Mouse (Mus musculus) hindbrain, embryonic 14.5 days (tissue): ENCODE data around the gene Cadm1. TPM values are rescaled to one million over a fixed set of nuclear protein-coding genes. Genes with fewer than 3 reads are reported as not detected.
A peak's percentile ranks its signal among the peaks of the same experiment; 100 is the strongest.

Experiments
- ATAC-seq: fragments of 200-750 bp; cut with Nextera tagmentation; 2 replicates; pipeline ENCODE4 v1.8.0; 2017; ENCODE audit warnings: moderate number of reproducible peaks, mild to moderate bottlenecking, moderate TSS enrichment, moderate library complexity; ENCODE audit not compliant: low FRiP score
- DNase-seq: peaks from one replicate; pipeline ENCODE4 v3.0.0-alpha.2; 2015; ENCODE audit warnings: low spot score
- H3K27ac ChIP-seq: fragments of 300-500 bp; sonication (generic); 2 replicates; pipeline ENCODE4 v1.5.1; 2014; ENCODE audit warnings: mild to moderate bottlenecking, moderate library complexity
- H3K27me3 ChIP-seq: fragments of 300-500 bp; sonication (generic); 2 replicates; pipeline ENCODE4 v1.6.1; 2014; ENCODE audit warnings: mild to moderate bottlenecking, low read length, mixed read lengths; ENCODE audit not compliant: control insufficient read depth, insufficient read depth
- H3K36me3 ChIP-seq: fragments of 300-500 bp; sonication (generic); replicated peaks from 2 replicates; pipeline ENCODE4 v1.6.1; 2014; ENCODE audit not compliant: control insufficient read depth, insufficient read depth
- H3K4me1 ChIP-seq: fragments of 300-500 bp; sonication (generic); replicated peaks from 2 replicates; pipeline ENCODE4 v1.6.1; 2014; ENCODE audit warnings: antibody characterized with exemption, low read length, mixed read lengths; ENCODE audit not compliant: control insufficient read depth, insufficient read depth
- H3K4me2 ChIP-seq: fragments of 300-500 bp; sonication (generic); replicated peaks from 2 replicates; pipeline ENCODE4 v1.6.1; 2014; ENCODE audit warnings: mild to moderate bottlenecking, moderate library complexity
- H3K4me3 ChIP-seq: fragments of 300-500 bp; sonication (generic); replicated peaks from 2 replicates; pipeline ENCODE4 v1.5.1; 2014; ENCODE audit warnings: mild to moderate bottlenecking, low read length
- H3K9ac ChIP-seq: fragments of 300-500 bp; sonication (generic); 2 replicates; pipeline ENCODE4 v1.6.1; 2014
- H3K9me3 ChIP-seq: fragments of 300-500 bp; sonication (generic); 2 replicates; pipeline ENCODE4 v1.6.1; 2016; ENCODE audit warnings: low read length; ENCODE audit not compliant: control insufficient read depth
- WGBS: fragments of 180-500 bp; shearing (Covaris S2); extraction: QIAGEN DNeasy Blood & Tissue Kit; methylation state at CpG from one replicate; pipeline ENCODE4 v1.1.7; 2014; 5-methylcytosine and 5-hydroxymethylcytosine counted together
- polyA plus RNA-seq: library from polyadenylated mRNA; unstranded; fragments of >200 nt; fragmentation: Nextera tagmentation; extraction: Ambion mirVana; gene quantifications from 2 replicates; pipeline ENCODE4 v1.2.1, GENCODE M21; 2014

Cadm1 gene
- polyA plus RNA-seq, 1 experiment from 2014 or later: 180 TPM

DNA sequence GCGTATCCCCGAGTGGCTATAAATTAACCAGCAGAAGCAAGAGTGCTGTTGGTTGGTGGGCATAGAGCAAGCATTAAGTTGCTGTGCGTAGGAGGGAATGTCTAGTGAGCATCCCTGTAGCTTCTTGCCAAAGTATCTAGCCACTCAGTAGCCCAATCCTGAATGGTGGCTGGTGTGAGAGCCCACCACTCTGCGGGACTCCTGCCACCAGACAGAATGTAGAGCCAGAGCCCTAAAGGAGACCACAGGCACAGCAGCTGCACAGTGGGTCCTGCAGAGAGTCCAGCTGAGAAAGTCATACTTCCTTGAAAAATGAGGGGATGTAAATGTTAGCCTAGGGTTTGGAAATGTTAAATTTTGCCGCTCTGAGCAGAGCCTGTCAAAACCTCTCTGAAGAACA lies 232.9 kb downstream of the Cadm1 start:
- WGBS: 60% methylated on average over 5 of the region's 5 CpGs
- H3K9ac ChIP-seq: no peak overlapping the region
- DNase-seq: no peak
- H3K4me1 ChIP-seq: peaks cover 37% of the 10 kb centered on the region
- H3K4me2 ChIP-seq: no peak overlapping the region
- no peaks in the 10 kb centered on the region for H3K27me3 ChIP-seq
- H3K4me3 ChIP-seq: no peak overlapping the region
- no peaks in the 10 kb centered on the region for H3K36me3 ChIP-seq
- no peak overlapping the region for H3K27ac ChIP-seq
- H3K9me3 ChIP-seq: no peaks in the 10 kb centered on the region
- no peak for ATAC-seq

DNA sequence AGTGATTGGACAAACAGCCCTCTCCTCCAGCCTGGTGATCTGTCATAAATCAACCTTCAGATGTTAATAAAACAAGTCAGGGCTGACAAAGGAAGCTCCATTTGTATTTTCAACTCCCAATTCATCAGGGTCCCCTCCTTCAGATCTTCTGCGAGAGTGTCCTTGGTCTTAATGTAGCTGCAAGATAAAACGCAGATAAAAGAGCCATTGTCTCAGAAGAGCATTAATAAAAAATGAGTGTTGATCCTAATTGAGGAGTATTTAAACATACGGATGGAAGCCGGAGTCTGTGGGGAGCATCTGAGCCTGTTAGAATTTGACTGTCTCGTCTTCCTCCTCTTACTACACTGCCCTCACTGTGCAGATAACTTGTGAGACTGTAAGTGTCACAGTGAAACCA lies 234.9 kb downstream of the Cadm1 start:
- 36% methylated on average over 5 of the region's 5 CpGs for WGBS
- ATAC-seq (no peak), DNase-seq (no peak)

DNA sequence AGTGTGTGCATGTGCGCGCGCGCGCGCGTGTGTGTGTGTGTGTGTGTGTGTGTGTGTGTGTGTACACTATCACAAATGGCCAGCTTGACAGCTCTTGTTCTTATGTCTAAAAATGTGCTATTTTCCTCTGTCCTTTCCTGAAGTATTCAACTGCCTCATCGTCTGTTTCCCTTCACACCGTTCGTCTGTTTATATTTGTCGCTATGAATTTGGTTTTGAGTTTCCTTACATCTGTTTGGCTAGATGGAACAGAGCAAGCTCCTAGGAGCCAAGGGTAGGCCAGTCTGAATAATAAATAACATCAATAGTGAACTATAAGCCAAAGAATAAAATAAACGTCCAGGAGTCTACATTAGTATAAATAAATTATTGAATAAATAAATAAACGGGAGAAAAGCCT lies 235.3 kb downstream of the Cadm1 start:
- H3K9ac ChIP-seq: no peak overlapping the region
- H3K4me1 ChIP-seq: peaks cover 31% of the 10 kb centered on the region
- H3K4me2 ChIP-seq: no peak overlapping the region
- no peak for ATAC-seq
- no peak for DNase-seq
- no peaks in the 10 kb centered on the region for H3K9me3 ChIP-seq
- H3K27ac ChIP-seq: no peak overlapping the region
- H3K4me3 ChIP-seq: no peak overlapping the region
- no peaks in the 10 kb centered on the region for H3K36me3 ChIP-seq
- WGBS: 87% methylated on average over 13 of the region's 13 CpGs
- H3K27me3 ChIP-seq: no peaks in the 10 kb centered on the region

More for the DNA sequence above, 234.9 kb downstream of the Cadm1 start:
- Histone ChIP-seq H3K27ac (no peak overlapping the region), H3K4me1 (peaks cover 31% of the 10 kb centered on the region), H3K4me2 (no peak overlapping the region), H3K36me3 (no peaks in the 10 kb centered on the region), H3K4me3 (no peak overlapping the region), H3K9ac (no peak overlapping the region), H3K9me3 (no peaks in the 10 kb centered on the region), H3K27me3 (no peaks in the 10 kb centered on the region)

DNA sequence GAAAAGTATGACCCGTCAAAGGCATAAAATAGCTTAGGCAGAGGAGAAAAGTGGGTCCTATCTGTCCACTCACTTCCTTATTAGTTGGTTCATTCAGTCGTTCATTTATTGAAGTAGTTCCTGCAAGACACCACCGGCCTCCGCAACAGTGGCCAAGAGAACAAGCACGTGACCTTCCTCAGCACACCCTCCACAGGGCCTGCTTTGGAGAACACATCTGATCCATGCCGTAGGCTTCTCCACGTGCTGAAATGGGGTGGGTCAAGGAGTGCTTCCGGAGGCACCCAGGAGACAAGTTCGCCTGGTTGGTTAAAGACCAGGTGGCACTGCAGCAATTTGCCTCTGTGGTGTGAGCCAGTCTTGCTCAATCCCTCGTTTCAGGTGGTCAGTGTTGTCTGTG lies 236.4 kb downstream of the Cadm1 start:
- Histone ChIP-seq H3K4me2 (no peak overlapping the region), H3K36me3 (no peaks in the 10 kb centered on the region), H3K27ac (no peak overlapping the region), H3K4me3 (no peak overlapping the region), H3K9ac (no peak overlapping the region), H3K4me1 (peaks cover 31% of the 10 kb centered on the region), H3K9me3 (no peaks in the 10 kb centered on the region), H3K27me3 (no peaks in the 10 kb centered on the region)
- no peak for DNase-seq
- WGBS: 85% methylated on average over 10 of the region's 10 CpGs
- ATAC-seq: no peak

DNA sequence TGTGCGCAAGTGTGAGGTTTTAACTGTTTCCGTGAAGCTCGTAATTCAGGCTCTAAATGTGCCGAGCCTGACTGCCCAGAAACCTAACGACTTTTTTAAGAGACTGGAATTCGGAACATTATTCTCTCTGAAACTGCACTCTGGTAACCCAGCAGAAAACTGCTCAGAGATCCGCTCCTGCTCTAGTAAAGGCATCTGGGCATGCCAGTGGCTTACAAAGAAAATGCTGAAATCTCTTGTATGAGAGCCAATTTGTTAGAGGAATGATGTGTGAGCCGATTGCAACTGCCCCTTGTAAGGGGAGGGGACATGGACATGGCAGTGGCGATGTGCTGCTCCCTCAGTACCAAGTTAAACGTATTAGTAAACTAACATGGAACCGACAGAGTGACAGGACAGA lies 240.9 kb downstream of the Cadm1 start:
- Histone ChIP-seq H3K9ac (no peak overlapping the region), H3K4me3 (no peak overlapping the region), H3K4me1 (peaks cover 21% of the 10 kb centered on the region; the same call in 1 of the 2 replicates), H3K9me3 (no peaks in the 10 kb centered on the region), H3K27ac (0 out of 2 replicates have a peak overlapping the region, but pooled peaks have one; percentile 28), H3K4me2 (no peak overlapping the region), H3K27me3 (no peaks in the 10 kb centered on the region), H3K36me3 (no peaks in the 10 kb centered on the region)
- ATAC-seq (no peak), DNase-seq (no peak)
- whole genome bisulfite sequencing: 49% methylated on average over 11 of the region's 11 CpGs

- ATAC-seq (no peak), DNase-seq (no peak)
- H3K9me3 ChIP-seq: no peaks in the 10 kb centered on the region
- H3K4me2 ChIP-seq: no peak overlapping the region
- H3K4me1 ChIP-seq: peaks cover 27% of the 10 kb centered on the region
- H3K27me3 ChIP-seq: no peaks in the 10 kb centered on the region
- H3K27ac ChIP-seq: 0 out of 2 replicates have a peak overlapping the region, but pooled peaks have one; percentile 10
- H3K4me3 ChIP-seq: no peak overlapping the region
- H3K36me3 ChIP-seq: no peaks in the 10 kb centered on the region
- no peak overlapping the region for H3K9ac ChIP-seq
- 82% methylated on average over 5 of the region's 5 CpGs for WGBS
Measured at GRCm38 (mm10) chr9:47771953-47772352, 242.0 kb downstream of the Cadm1 start.

DNA sequence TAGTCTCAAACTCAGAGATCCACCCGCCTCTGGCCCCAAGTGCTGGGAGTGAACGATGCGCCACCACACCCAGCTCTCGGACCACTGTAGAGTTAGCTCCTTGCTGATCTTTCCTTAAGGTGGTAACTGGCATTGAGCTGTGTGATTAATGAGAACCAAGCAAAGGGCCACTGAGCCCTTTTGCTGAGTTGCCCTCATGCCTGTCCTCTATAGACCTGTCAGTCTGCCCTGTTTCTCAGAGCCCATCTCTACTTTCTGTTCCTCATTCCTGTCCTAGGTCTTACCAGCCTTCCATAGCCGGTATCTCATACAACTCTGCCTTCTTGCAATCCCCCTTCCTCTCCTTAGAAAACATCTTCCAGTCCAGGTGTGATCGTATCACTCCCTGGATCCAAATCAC lies 242.8 kb downstream of the Cadm1 start:
- Histone ChIP-seq H3K4me2 (no peak overlapping the region), H3K4me1 (peaks cover 27% of the 10 kb centered on the region), H3K27ac (no peak overlapping the region), H3K4me3 (no peak overlapping the region), H3K36me3 (no peaks in the 10 kb centered on the region), H3K9me3 (no peaks in the 10 kb centered on the region), H3K9ac (no peak overlapping the region), H3K27me3 (no peaks in the 10 kb centered on the region)
- DNase-seq (no peak), ATAC-seq (no peak)
- 95% methylated on average over 6 of the region's 6 CpGs for WGBS

DNA sequence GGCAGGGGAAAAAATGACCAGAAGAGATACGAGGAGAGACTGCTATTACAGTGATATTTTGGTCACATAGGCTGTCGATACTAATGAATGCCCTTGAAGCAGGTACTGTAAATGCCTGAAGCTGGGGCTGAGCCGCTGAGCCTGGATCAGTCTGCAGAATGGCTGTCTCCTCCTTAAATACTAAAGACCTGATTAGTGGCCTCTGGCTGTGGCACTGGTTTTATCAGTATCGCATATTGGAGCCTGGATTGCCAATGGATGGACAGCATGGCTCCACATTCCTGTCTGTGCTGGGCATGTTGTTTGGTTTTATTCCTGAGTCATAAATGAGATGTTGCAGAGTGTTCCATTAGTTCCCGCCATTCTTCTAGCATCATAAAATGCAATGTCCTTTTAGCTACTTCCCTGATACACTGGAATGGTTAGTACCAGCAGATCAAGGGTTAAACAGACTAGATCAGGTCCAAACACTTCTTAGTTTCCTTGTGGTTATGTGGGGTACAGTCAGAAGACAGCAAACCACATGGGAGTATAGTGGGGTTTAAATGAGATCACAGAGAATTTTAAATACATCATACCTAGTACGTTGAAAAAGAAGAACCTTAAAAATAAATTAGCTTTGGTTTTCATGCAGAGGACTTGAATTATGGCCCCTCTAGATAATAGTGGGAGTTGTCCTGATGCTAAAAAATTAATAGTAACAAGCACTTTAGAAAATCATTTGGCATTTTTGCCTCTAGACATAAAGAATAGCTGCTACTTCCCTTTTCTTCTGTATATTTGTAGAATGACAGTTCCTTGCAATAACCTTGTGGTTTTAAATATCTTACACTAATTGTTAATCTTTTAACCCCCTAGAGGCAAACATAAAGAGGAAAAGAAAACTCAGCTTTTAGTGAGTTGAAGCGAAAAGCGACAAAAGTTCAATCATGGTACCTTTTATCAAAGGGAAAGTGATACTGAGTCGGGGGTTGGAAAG lies 247.3 kb downstream of the Cadm1 start:
- Histone ChIP-seq H3K36me3 (no peaks in the 10 kb centered on the region), H3K27me3 (no peaks in the 10 kb centered on the region), H3K9me3 (no peaks in the 10 kb centered on the region), H3K9ac (no peak overlapping the region), H3K4me3 (no peak overlapping the region), H3K4me1 (peaks cover 24% of the 10 kb centered on the region), H3K4me2 (no peak overlapping the region), H3K27ac (no peak overlapping the region)
- DNase-seq (no peak), ATAC-seq (no peak)
- WGBS: 76% methylated on average over 9 of the region's 9 CpGs

DNA sequence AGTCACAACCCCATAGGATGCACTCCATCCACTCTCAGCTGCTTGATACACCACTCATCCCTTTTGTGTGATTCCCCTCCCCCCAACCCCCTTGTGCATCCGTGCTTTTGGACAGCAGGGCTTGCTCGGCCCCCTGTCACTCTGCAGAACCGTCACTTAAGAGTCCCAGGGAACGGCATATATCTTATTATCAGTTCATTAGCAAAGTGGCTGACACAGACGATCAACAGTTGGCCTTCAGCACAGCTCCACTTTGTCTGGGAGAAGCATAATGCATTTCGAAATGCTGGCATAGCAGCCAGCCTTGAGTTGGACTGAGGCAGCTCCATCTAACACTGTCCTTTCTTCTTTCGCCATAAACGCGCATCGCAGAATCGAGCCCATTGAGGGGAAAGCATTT lies 248.5 kb downstream of the Cadm1 start:
- Histone ChIP-seq H3K27ac (0 out of 2 replicates have a peak overlapping the region, but pooled peaks have one; percentile 32), H3K4me3 (no peak overlapping the region), H3K4me2 (no peak overlapping the region), H3K9ac (no peak overlapping the region), H3K36me3 (no peaks in the 10 kb centered on the region), H3K27me3 (no peaks in the 10 kb centered on the region), H3K9me3 (no peaks in the 10 kb centered on the region), H3K4me1 (peaks cover 32% of the 10 kb centered on the region)
- DNase-seq: no peak
- ATAC-seq: no peak
- 35% methylated on average over 11 of the region's 11 CpGs for WGBS
